Mouse (Mus musculus) MEL (cell line): ENCODE results near the gene Stx2. TPM values are rescaled to one million over a fixed set of nuclear protein-coding genes. Genes with fewer than 3 reads are reported as not detected.

Experiments
- DNase-seq: peaks from one replicate; pipeline ENCODE4 v3.0.0; 2011; ENCODE audit warnings: low read depth, low spot score
- H3K27ac ChIP-seq: 2 replicates; pipeline ENCODE4 v1.5.1; 2012; ENCODE audit warnings: low read depth, mild to moderate bottlenecking, control low read depth, low read length, moderate library complexity; ENCODE audit not compliant: control insufficient read depth
- H3K27me3 ChIP-seq, 2 experiments: fragments of 150-350 bp in 1 of 2; sonication (generic) in 1 of 2; 2 replicates each; pipeline ENCODE4 v1.6.1; 2012; ENCODE audit warnings: low read length in 2 of 2, mild to moderate bottlenecking in 2 of 2, improper control_type of control experiment in 1 of 2, moderate library complexity in 1 of 2; ENCODE audit not compliant: insufficient read depth in 2 of 2, control insufficient read depth in 1 of 2
- H3K36me3 ChIP-seq, 2 experiments: 2 replicates each; pipeline ENCODE4 v1.6.1; 2012 to 2014; ENCODE audit warnings: low read length in 2 of 2, improper control_type of control experiment in 1 of 2, inconsistent platforms in 1 of 2, mild to moderate bottlenecking in 1 of 2; ENCODE audit not compliant: insufficient read depth in 2 of 2, control insufficient read depth in 1 of 2
- H3K4me1 ChIP-seq, 2 experiments: fragments of 150-350 bp in 1 of 2; sonication (generic) in 1 of 2; 2 replicates each; pipeline ENCODE4 v1.6.1; 2012; ENCODE audit warnings: low read length in 2 of 2, improper control_type of control experiment in 1 of 2, mild to moderate bottlenecking in 1 of 2; ENCODE audit not compliant: insufficient read depth in 2 of 2, control insufficient read depth in 1 of 2
- H3K4me3 ChIP-seq, 2 experiments: fragments of 150-350 bp in 1 of 2; sonication (generic) in 1 of 2; 2 replicates each; pipeline ENCODE4 v1.5.1; 2012; ENCODE audit warnings: low read depth in 2 of 2, low read length in 2 of 2, mild to moderate bottlenecking in 2 of 2, moderate library complexity in 2 of 2, control low read depth in 1 of 2, improper control_type of control experiment in 1 of 2; ENCODE audit not compliant: control insufficient read depth in 1 of 2, insufficient read depth in 1 of 2
- H3K79me2 ChIP-seq: 2 replicates; pipeline ENCODE4 v1.6.1; 2012; ENCODE audit warnings: mild to moderate bottlenecking, low read length, moderate library complexity; ENCODE audit not compliant: control insufficient read depth, poor library complexity, insufficient read depth
- H3K9ac ChIP-seq: 2 replicates; pipeline ENCODE4 v1.6.1; 2012; ENCODE audit warnings: low read depth, mild to moderate bottlenecking, control low read depth, low read length, moderate library complexity; ENCODE audit not compliant: control insufficient read depth, poor library complexity, severe bottlenecking
- H3K9me3 ChIP-seq: fragments of 150-350 bp; sonication (generic); replicated peaks from 2 replicates; pipeline ENCODE4 v1.6.1; 2012; ENCODE audit warnings: mild to moderate bottlenecking, low read length, improper control_type of control experiment, moderate library complexity; ENCODE audit not compliant: insufficient read depth
- CHD2 ChIP-seq: IDR thresholded peaks from 2 replicates; pipeline ENCODE4 v1.6.1; 2011; ENCODE audit warnings: low read length, improper control_type of control experiment
- EP300 ChIP-seq, 2 experiments: IDR thresholded peaks; 2 replicates each; pipeline ENCODE4 v1.6.1; 2011; ENCODE audit warnings: improper control_type of control experiment in 2 of 2, low read length in 2 of 2, low read depth in 1 of 2, mild to moderate bottlenecking in 1 of 2
- JUND ChIP-seq: IDR thresholded peaks from 2 replicates; pipeline ENCODE4 v1.6.1; 2011; ENCODE audit warnings: low read depth, mild to moderate bottlenecking, improper control_type of control experiment, low read length
- KAT2A ChIP-seq: conservative IDR thresholded peaks from 2 replicates; pipeline ENCODE4 v1.6.1; 2012; ENCODE audit warnings: low read depth, low read length, improper control_type of control experiment, inconsistent platforms
- MAX ChIP-seq: IDR thresholded peaks from 2 replicates; pipeline ENCODE4 v1.6.1; 2011; ENCODE audit warnings: low read length, improper control_type of control experiment
- MXI1 ChIP-seq: IDR thresholded peaks from 2 replicates; pipeline ENCODE4 v1.6.1; 2011; ENCODE audit warnings: mild to moderate bottlenecking, low read depth, low read length, improper control_type of control experiment
- MYC ChIP-seq: IDR thresholded peaks from 2 replicates; pipeline ENCODE4 v1.6.1; 2011; ENCODE audit warnings: low read depth, mild to moderate bottlenecking, low read length, improper control_type of control experiment, moderate library complexity
- NELFE ChIP-seq: IDR thresholded peaks from 2 replicates; pipeline ENCODE4 v1.6.1; 2011; ENCODE audit warnings: low read depth, low read length, improper control_type of control experiment
- POLR2A ChIP-seq, 2 experiments: IDR thresholded peaks; 2 replicates each; pipeline ENCODE4 v1.6.1; 2011 to 2012; ENCODE audit warnings: low read length in 2 of 2, mild to moderate bottlenecking in 2 of 2, control low read depth in 1 of 2, improper control_type of control experiment in 1 of 2, low read depth in 1 of 2, moderate library complexity in 1 of 2; ENCODE audit not compliant: control insufficient read depth in 1 of 2, insufficient read depth in 1 of 2, poor library complexity in 1 of 2
- POLR2AphosphoS2 ChIP-seq: IDR thresholded peaks from 2 replicates; pipeline ENCODE4 v1.6.1; 2011; ENCODE audit warnings: low read length, improper control_type of control experiment
- RAD21 ChIP-seq: IDR thresholded peaks from 2 replicates; pipeline ENCODE4 v1.6.1; 2011; ENCODE audit warnings: mild to moderate bottlenecking, low read depth, low read length, improper control_type of control experiment
- SIN3A ChIP-seq: IDR thresholded peaks from 2 replicates; pipeline ENCODE4 v1.6.1; 2012; ENCODE audit warnings: low read length, improper control_type of control experiment, inconsistent platforms
- TAL1 ChIP-seq: IDR thresholded peaks from 2 replicates; pipeline ENCODE4 v1.6.1; 2012; ENCODE audit warnings: mild to moderate bottlenecking, inconsistent platforms, low read length, moderate library complexity, mixed read lengths
- UBTF ChIP-seq: IDR thresholded peaks from 2 replicates; pipeline ENCODE4 v1.6.1; 2012; ENCODE audit warnings: low read depth, mild to moderate bottlenecking, inconsistent platforms, low read length, improper control_type of control experiment, moderate library complexity, borderline replicate concordance; ENCODE audit not compliant: insufficient read depth
- USF2 ChIP-seq, 2 experiments: IDR thresholded peaks; 2 replicates each; pipeline ENCODE4 v1.6.1; 2011 to 2012; ENCODE audit warnings: improper control_type of control experiment in 2 of 2, low read length in 2 of 2, borderline replicate concordance in 1 of 2, inconsistent platforms in 1 of 2, low read depth in 1 of 2, mild to moderate bottlenecking in 1 of 2; ENCODE audit not compliant: insufficient read depth in 1 of 2
- ZC3H11A ChIP-seq: IDR thresholded peaks from 2 replicates; pipeline ENCODE4 v1.6.1; 2012; ENCODE audit warnings: low read depth, mild to moderate bottlenecking, inconsistent platforms, low read length, improper control_type of control experiment
- ZMIZ1 ChIP-seq: IDR thresholded peaks from 2 replicates; pipeline ENCODE4 v1.6.1; 2012; ENCODE audit warnings: low read depth, mild to moderate bottlenecking, inconsistent platforms, low read length, improper control_type of control experiment, moderate library complexity
- polyA plus RNA-seq, 2 experiments: library from polyadenylated mRNA; stranded (reverse) in 1 of 2; unstranded in 1 of 2; fragments of >175 nt in 1 of 2; fragments of >200 nt in 1 of 2; gene quantifications; 2 replicates each; pipeline versions ENCODE4 v1.2.1 to v1.2.4; 2012; ENCODE audit warnings: low replicate concordance in 2 of 2, low read depth in 1 of 2; ENCODE audit not compliant: insufficient read length in 2 of 2, insufficient read depth in 1 of 2, missing spikeins in 1 of 2
- total RNA-seq: library from RNA; depleted of rRNA; stranded (reverse); fragments of 300-350 nt; gene quantifications from 2 replicates; pipeline ENCODE4 v1.2.3, GENCODE M21; 2012

Gene Stx2
- total and polyA plus RNA-seq, 3 experiments, result 84.8 to 97.1 TPM; not detected in 1

DNA sequence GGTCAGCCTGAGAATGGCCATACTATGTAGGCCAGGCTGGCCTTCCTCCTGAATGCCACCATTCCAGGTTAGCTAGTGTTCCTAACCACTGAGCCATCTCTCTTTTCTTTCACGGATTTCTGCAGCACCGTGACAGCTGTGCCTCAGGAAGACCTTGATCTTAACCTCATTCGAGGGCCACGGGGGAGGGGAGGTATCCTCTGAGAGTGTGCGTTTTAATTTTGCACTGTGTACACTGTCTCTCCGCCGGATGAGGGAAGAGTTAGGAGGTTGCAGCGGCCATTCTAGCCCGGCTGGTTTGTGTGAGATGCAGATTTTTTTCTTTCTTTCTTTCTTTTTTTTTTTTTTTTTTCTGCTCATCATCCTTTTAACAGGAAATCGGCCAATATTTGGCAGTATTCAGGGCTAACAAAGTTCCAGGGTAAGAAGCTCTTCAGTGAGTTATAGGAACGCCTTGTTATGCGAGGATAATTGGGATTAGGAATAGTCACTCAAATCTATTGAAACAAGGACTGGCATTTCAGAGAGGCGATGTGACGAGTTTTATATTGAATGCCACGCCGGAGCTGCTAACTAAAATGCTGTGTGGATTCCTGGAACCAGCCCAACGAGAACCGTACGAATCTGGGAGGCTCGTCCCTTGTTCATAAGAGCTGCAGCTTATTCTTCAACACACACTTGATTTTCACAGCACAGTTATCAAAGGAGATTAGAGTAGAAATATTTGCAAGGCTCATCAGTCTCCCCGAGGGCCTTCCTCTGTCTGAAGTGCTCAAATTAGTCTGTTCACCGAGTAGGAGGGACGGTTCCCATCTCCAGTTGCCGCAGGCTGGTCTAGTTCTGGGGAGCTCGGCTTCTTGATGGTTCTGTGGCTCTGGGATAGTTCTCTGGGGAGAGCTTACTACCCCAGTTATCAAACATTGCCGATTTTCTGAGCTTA, 37.5 kb upstream of the Stx2 start:
- Histone ChIP-seq H3K79me2 (no peaks in the 10 kb centered on the region), H3K9me3 (no peaks in the 10 kb centered on the region), H3K36me3 (no peaks in the 10 kb centered on the region), H3K27ac (no peak overlapping the region), H3K27me3 (peaks cover 0 to 1% of the 10 kb centered on the region in 2 experiments; a peak in 2 of 4 replicates), H3K4me3 (no peak overlapping the region), H3K9ac (no peak overlapping the region), H3K4me1 (no peaks in the 10 kb centered on the region)
- TF ChIP-seq UBTF (no peak), NELFE (no peak), USF2 (IDR thresholded peaks at IDR 0.05; ENCODE audit: borderline replicate concordance in 1 of 2, insufficient read depth in 1 of 2, low read depth in 1 of 2, low read length in 2 of 2) (no peak), POLR2AphosphoS2 (no peak), TAL1 (no peak), MYC (no peak), JUND (no peak), SIN3A (no peak), CHD2 (no peak), MAX (no peak), KAT2A (no peak)
- no peak for DNase-seq

DNA sequence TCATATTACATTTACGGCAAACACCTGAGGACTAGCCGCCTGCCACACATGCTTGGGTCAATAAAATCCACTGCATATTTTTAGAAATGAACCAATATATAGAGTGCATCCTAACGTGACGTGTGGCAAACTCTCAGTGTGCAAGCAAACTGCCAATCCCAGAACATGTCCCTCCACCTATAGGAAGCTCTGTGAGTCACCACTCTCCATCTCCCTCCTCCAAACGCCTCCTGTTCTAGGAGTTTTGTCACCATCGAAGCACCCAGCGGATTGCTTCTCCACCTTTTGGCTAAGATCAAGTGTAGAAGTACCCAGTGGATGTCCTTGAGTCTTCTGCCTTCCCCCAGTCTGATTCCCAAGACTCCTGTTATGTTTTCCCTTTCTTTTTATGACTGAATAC, 29.4 kb upstream of the Stx2 start:
- no peaks in the 10 kb centered on the region for H3K36me3 ChIP-seq
- H3K4me3 ChIP-seq, result no peak overlapping the region
- no peaks in the 10 kb centered on the region for H3K9me3 ChIP-seq
- TF ChIP-seq EP300 (IDR thresholded peaks at IDR 0.05; ENCODE audit: low read depth in 1 of 2, low read length in 2 of 2), result no peak
- TF ChIP-seq ZMIZ1, result no peak
- no peak for TF ChIP-seq MAX
- TF ChIP-seq ZC3H11A, result no peak
- no peak for TF ChIP-seq USF2 (IDR thresholded peaks at IDR 0.05; ENCODE audit: borderline replicate concordance in 1 of 2, insufficient read depth in 1 of 2, low read depth in 1 of 2, low read length in 2 of 2)
- TF ChIP-seq RAD21, result no peak
- TF ChIP-seq KAT2A, result no peak
- TF ChIP-seq POLR2A (IDR thresholded peaks at IDR 0.05; ENCODE audit: control insufficient read depth in 1 of 2, insufficient read depth in 1 of 2, low read depth in 1 of 2, low read length in 2 of 2, poor library complexity in 1 of 2), result no peak
- TF ChIP-seq MXI1, result no peak
- TF ChIP-seq, all 39 proteins: peak for 0
- no peaks in the 10 kb centered on the region; a peak in 2 of 4 replicates for H3K27me3 ChIP-seq
- no peak for DNase-seq
- H3K27ac ChIP-seq, result no peak overlapping the region
- H3K4me1 ChIP-seq, result no peaks in the 10 kb centered on the region
- no peak overlapping the region for H3K9ac ChIP-seq
- H3K79me2 ChIP-seq, result no peaks in the 10 kb centered on the region
